Mouse (Mus musculus) stomach, postnatal 0 days (tissue): Measurements from ENCODE around the gene Prickle1.

Experiments
- CTCF ChIP-seq: IDR thresholded peaks from 2 replicates; pipeline ENCODE4 v1.5.1; 2016; ENCODE audit warnings: antibody characterized with exemption, low read depth, mild to moderate bottlenecking, moderate library complexity
- EP300 ChIP-seq: optimal IDR thresholded peaks from 2 replicates; pipeline ENCODE3; 2016; ENCODE audit warnings: antibody characterized with exemption

DNA sequence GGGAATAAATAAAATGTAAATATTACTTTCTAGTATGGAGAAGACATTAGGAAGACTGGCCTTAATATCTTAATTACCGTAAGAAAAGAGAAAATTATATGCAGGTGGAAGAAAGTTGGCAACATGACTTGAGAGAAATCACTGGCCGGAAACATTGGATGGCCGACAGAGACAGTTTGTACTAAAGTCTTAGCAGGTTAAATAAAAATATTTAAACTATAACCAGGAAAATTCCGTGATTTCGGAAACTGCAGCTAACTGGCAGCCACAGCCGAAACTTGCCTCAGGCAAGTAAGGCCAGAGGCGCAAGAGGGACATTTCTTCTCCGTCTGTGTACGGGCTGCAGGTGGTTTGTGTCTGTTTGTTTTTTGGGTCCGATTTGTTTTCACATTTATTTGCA lies 22.8 kb downstream of the Prickle1 start:
- TF ChIP-seq CTCF, result no peak
- no peak for TF ChIP-seq EP300
